In genomic region chr5:139909710-139910550, GRCm38 (mm10) we compare ENCODE assay signal across 8 mouse cellular contexts. TPM values are rescaled to one million over a fixed set of nuclear protein-coding genes. Genes with fewer than 3 reads are reported as not detected.
DNase-seq lines count a peak whose midpoint lies in the region; ATAC-seq and TF ChIP-seq lines count a peak whose summit lies in the region.

No protein-coding gene starts in this region.

- H3K4me1 ChIP-seq in forebrain, embryonic 11.5 days (replicated peaks; ENCODE audit: control insufficient read depth, insufficient read depth, low read length) = peaks cover 42% of the 10 kb centered on the region
- 0 out of 2 replicates have a peak, but pooled peaks cover 5% of the 10 kb centered on the region for H3K4me1 ChIP-seq in intestine, postnatal 0 days (replicated peaks; ENCODE audit: control insufficient read depth, insufficient read depth, low read length)
- H3K4me1 ChIP-seq in midbrain, embryonic 13.5 days (replicated peaks) = peaks cover 63% of the 10 kb centered on the region

- no peak for DNase-seq in left cerebral cortex, adult 2 months (ENCODE audit: extremely low spot score in 1 of 2, low spot score in 2 of 2)
- no peak for DNase-seq in left cerebral cortex, adult 18-20 months (ENCODE audit: low spot score in 2 of 2)
- DNase-seq in forebrain, embryonic 11.5 days (ENCODE audit: low spot score) = peak; percentile 72
- DNase-seq in ovary, postnatal 14 days (ENCODE audit: low spot score) = no peak
- no peak for DNase-seq in urinary bladder, postnatal 10 days (ENCODE audit: low spot score)
- DNase-seq in thymus, postnatal 25 days = no peak

- peaks cover 90% of the 10 kb centered on the region for H3K27me3 ChIP-seq in forebrain, embryonic 11.5 days (ENCODE audit: control insufficient read depth, insufficient read depth, low read length)
- peaks cover 94% of the 10 kb centered on the region for H3K27me3 ChIP-seq in intestine, postnatal 0 days (replicated peaks; ENCODE audit: control insufficient read depth, insufficient read depth, low read length)
- H3K27me3 ChIP-seq in midbrain, embryonic 13.5 days = peaks cover 95% of the 10 kb centered on the region

- WGBS in forebrain, embryonic 11.5 days = 2% methylated on average over 29 of the region's 29 CpGs
- 2% methylated on average over 29 of the region's 29 CpGs for WGBS in intestine, postnatal 0 days
- WGBS in midbrain, embryonic 13.5 days = 2% methylated on average over 29 of the region's 29 CpGs

- TF ChIP-seq CTCF in left cerebral cortex, adult 2 months (IDR thresholded peaks at IDR 0.05) = no peak
- TF ChIP-seq CTCF in intestine, postnatal 0 days (IDR thresholded peaks at IDR 0.05; ENCODE audit: low read depth) = no peak

- no peaks in the 10 kb centered on the region for H3K9me3 ChIP-seq in forebrain, embryonic 11.5 days (ENCODE audit: control insufficient read depth, low read length)
- no peaks in the 10 kb centered on the region for H3K9me3 ChIP-seq in intestine, postnatal 0 days (ENCODE audit: control insufficient read depth)
- no peaks in the 10 kb centered on the region for H3K9me3 ChIP-seq in midbrain, embryonic 13.5 days

- H3K4me3 ChIP-seq in left cerebral cortex, adult 2 months = peak overlapping the region; percentile 62
- H3K4me3 ChIP-seq in forebrain, embryonic 11.5 days (ENCODE audit: low read depth, low read length) = peak overlapping the region; percentile 7; the same call in 1 of the 2 replicates
- H3K4me3 ChIP-seq in intestine, postnatal 0 days (ENCODE audit: low read depth, low read length) = peak overlapping the region; percentile 14
- H3K4me3 ChIP-seq in midbrain, embryonic 13.5 days (replicated peaks) = peak overlapping the region; percentile 68

- H3K4me2 ChIP-seq in forebrain, embryonic 11.5 days (ENCODE audit: low read depth, low read length, severe bottlenecking) = peak overlapping the region; percentile 33
- H3K4me2 ChIP-seq in intestine, postnatal 0 days (replicated peaks; ENCODE audit: low read depth) = peak overlapping the region; percentile 97
- H3K4me2 ChIP-seq in midbrain, embryonic 13.5 days (replicated peaks) = peak overlapping the region; percentile 91

- intact Hi-C loops in left cerebral cortex, adult 2 months (cut with DNase I) = loop anchor here (2.0 to 5.0 kb wide), 3 partner anchors 132 to 231 kb away; no protein-coding TSS in a partner anchor

- no peak overlapping the region for H3K27ac ChIP-seq in left cerebral cortex, adult 2 months
- no peak overlapping the region for H3K27ac ChIP-seq in forebrain, embryonic 11.5 days (ENCODE audit: low read depth, low read length)
- no peak overlapping the region for H3K27ac ChIP-seq in intestine, postnatal 0 days (ENCODE audit: low read depth, low read length)
- no peak overlapping the region for H3K27ac ChIP-seq in midbrain, embryonic 13.5 days

- no peak for ATAC-seq in forebrain, embryonic 11.5 days (replicated peaks; ENCODE audit: low FRiP score)
- ATAC-seq in intestine, postnatal 0 days = no peak
- ATAC-seq in midbrain, embryonic 13.5 days = no peak

- H3K9ac ChIP-seq in forebrain, embryonic 11.5 days (ENCODE audit: low read length) = no peak overlapping the region
- H3K9ac ChIP-seq in intestine, postnatal 0 days (ENCODE audit: low read depth, low read length) = no peak overlapping the region
- H3K9ac ChIP-seq in midbrain, embryonic 13.5 days (replicated peaks) = no peak overlapping the region

- no peaks in the 10 kb centered on the region for H3K36me3 ChIP-seq in forebrain, embryonic 11.5 days (ENCODE audit: control insufficient read depth, insufficient read depth, low read length)
- no peaks in the 10 kb centered on the region for H3K36me3 ChIP-seq in intestine, postnatal 0 days (ENCODE audit: control insufficient read depth, insufficient read depth)
- H3K36me3 ChIP-seq in midbrain, embryonic 13.5 days = no peaks in the 10 kb centered on the region

RNA-seq across cellular contexts. Expression of gene Elfn1, which starts 2.2 kb away (rescaled TPM):
- 10 to 100 TPM; 34.5 to 38.1 TPM for total RNA-seq in left cerebral cortex, adult 2 months (2021)
- total RNA-seq in left cerebral cortex, adult 18-20 months (2021) = 10 to 100 TPM; 32.3 to 36.1 TPM
- 0.52 and 0.93 TPM in 2 replicates for polyA plus RNA-seq in forebrain, embryonic 11.5 days (2014; fragmentation: Nextera tagmentation; extraction: Ambion mirVana)
- 0.08 and 0.12 TPM in 2 replicates for polyA plus RNA-seq in intestine, postnatal 0 days (2015; fragmentation: Nextera tagmentation; extraction: Ambion mirVana)
- polyA plus RNA-seq in midbrain, embryonic 13.5 days (2015; fragmentation: Nextera tagmentation; extraction: Ambion mirVana) = 0.80 and 1.1 TPM in 2 replicates

Comparison
In these comparisons a context has a peak if more than half of its experiments do, and no peak if none do; other contexts are left out.
1. H3K4me3 ChIP-seq: peak in every context shown above with its lines; median percentile 68 in midbrain, embryonic 13.5 days; 62 in left cerebral cortex, adult 2 months; 14 in intestine, postnatal 0 days; 7 in forebrain, embryonic 11.5 days.
2. H3K4me2 ChIP-seq: peak in every context shown above with its lines; median percentile 97 in intestine, postnatal 0 days; 91 in midbrain, embryonic 13.5 days; 33 in forebrain, embryonic 11.5 days.